Mouse (Mus musculus): ENCODE results near the gene Nefh.

DNA sequence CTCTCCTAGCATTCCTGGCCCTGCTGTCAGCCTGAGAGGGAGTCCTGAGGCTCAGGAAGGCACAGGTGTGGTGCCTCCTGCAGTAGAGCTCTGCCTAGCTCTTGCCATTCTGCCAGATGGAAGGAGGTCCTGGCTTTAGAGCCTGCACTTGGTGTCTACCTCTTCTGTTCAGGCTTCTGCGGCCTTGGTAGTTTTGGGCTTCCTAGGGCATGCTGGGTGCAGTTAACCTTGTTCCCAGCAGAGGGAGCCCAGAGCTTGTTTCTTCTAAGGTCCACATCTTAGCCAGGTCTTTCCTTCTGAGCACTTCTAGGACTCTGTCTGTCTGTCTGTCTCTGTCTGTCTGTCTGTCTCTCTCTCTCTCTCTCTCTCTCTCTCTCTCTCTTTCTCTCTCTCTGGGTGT is 31.8 kb downstream of the Nefh start:
- TF ChIP-seq POLR2A (IDR thresholded peaks at IDR 0.05; ENCODE audit: insufficient read depth, low read length), result no peak
- TF ChIP-seq EP300 (IDR thresholded peaks at IDR 0.05; ENCODE audit: insufficient read depth, low read depth, low read length), result no peak
